Mouse (Mus musculus) G1E (cell line): ENCODE data around the gene Cmah.

Source experiments
- CTCF ChIP-seq: IDR thresholded peaks from 2 replicates; pipeline ENCODE4 v1.5.1; 2012; ENCODE audit warnings: low read depth, low read length, inconsistent platforms, mixed read lengths
- GATA1 ChIP-seq: IDR thresholded peaks from 2 replicates; pipeline ENCODE4 v1.6.1; 2012; ENCODE audit warnings: borderline replicate concordance, low read length, inconsistent platforms, mixed read lengths

DNA sequence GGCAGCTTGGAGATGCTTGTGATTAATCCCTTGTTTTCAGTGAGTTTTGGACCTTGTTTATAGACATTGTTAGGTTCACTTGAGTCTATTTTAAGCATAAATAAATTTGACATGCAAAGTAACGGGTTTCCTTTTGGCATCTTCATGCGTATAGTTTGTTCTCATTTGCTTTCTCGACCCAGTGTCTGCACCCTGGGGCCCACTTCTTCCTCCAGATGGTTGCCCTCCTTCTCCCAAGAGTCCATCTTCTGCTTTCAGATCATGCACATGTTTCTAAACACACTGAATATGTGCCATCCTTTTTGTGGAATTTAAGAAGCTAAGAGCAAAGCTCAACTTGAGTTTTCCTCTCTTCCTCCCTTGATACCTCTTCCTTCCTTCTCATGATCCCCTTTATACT lies 71.3 kb downstream of the Cmah start:
- no peak for TF ChIP-seq CTCF
- no peak for TF ChIP-seq GATA1
